Mouse (Mus musculus) adrenal gland, postnatal 25 days (tissue): ENCODE measurements at regions not wholly inside any gene's neighbourhood (a gene's known extent, or its start where the extent isn't known, plus 50 kb on each side); places are given as distances from the start of the nearest gene placed in this dataset.

Experiments
- DNase-seq: peaks from one replicate; pipeline ENCODE4 v3.0.0; 2021; ENCODE audit warnings: mixed read lengths

GRCm38 (mm10) chr2:128403143-128403935, 187.7 kb upstream of the Spdye4c start:
- DNase-seq, result no peak

- DNase-seq, result no peak
Observed at GRCm38 (mm10) chr2:128404405-128404804, 186.6 kb upstream of the Spdye4c start.

- DNase-seq, result no peak
Observed at GRCm38 (mm10) chr2:128407076-128407475, 183.9 kb upstream of the Spdye4c start.

- DNase-seq, result peak; percentile 56
Observed at GRCm38 (mm10) chr2:128408718-128409117, 182.3 kb upstream of the Spdye4c start.

- DNase-seq, result peak; percentile 64
Observed at GRCm38 (mm10) chr2:128412352-128412751, 178.7 kb upstream of the Spdye4c start.

- DNase-seq, result no peak
Observed at GRCm38 (mm10) chr2:128412974-128413373, 178.0 kb upstream of the Spdye4c start.

- DNase-seq, result no peak
Observed at GRCm38 (mm10) chr2:128414588-128415240, 176.3 kb upstream of the Spdye4c start.

- DNase-seq, result no peak
Observed at GRCm38 (mm10) chr2:128416416-128416815, 174.6 kb upstream of the Spdye4c start.

GRCm38 (mm10) chr2:128418960-128419359, 172.0 kb upstream of the Spdye4c start:
- no peak for DNase-seq

GRCm38 (mm10) chr2:128420406-128420805, 170.6 kb upstream of the Spdye4c start:
- DNase-seq, result no peak

- DNase-seq, result no peak
Observed at GRCm38 (mm10) chr2:128422677-128423076, 168.3 kb upstream of the Spdye4c start.

- DNase-seq, result no peak
Observed at GRCm38 (mm10) chr2:128424236-128424635, 166.8 kb upstream of the Spdye4c start.

GRCm38 (mm10) chr2:128427181-128427880, 163.7 kb upstream of the Spdye4c start:
- no peak for DNase-seq

- DNase-seq, result peak; percentile 39
Observed at GRCm38 (mm10) chr2:128428154-128428553, 162.9 kb upstream of the Spdye4c start.

- DNase-seq, result peak; percentile 47
Observed at GRCm38 (mm10) chr2:128428651-128429633, 162.1 kb upstream of the Spdye4c start.

- no peak for DNase-seq
Observed at GRCm38 (mm10) chr2:128429786-128430185, 161.2 kb upstream of the Spdye4c start.

GRCm38 (mm10) chr2:128430776-128431291, 160.2 kb upstream of the Spdye4c start:
- DNase-seq, result no peak

- DNase-seq, result no peak
Observed at GRCm38 (mm10) chr2:128431751-128432150, 159.3 kb upstream of the Spdye4c start.

- DNase-seq, result no peak
Observed at GRCm38 (mm10) chr2:128432741-128433140, 158.3 kb upstream of the Spdye4c start.

GRCm38 (mm10) chr2:128433553-128434081, 157.4 kb upstream of the Spdye4c start:
- no peak for DNase-seq
